Mouse (Mus musculus) embryo, embryonic 9.5 days (tissue): ENCODE measurements around the gene Krtap4-1.

Experiments
- DNase-seq: peaks from one replicate; pipeline ENCODE4 v3.0.0-alpha.2; 2017; ENCODE audit errors: extremely low spot score

Gene Krtap4-1

GRCm38 (mm10) chr11:99585096-99585495 is 42.9 kb downstream of the Krtap4-1 start:
- no peak for DNase-seq

GRCm38 (mm10) chr11:99583245-99583704 is 44.8 kb downstream of the Krtap4-1 start, which contains the start of gene Krtap1-4:
Gene Krtap1-4, minus strand, starts transcription at chr11:99583654.
- no peak for DNase-seq

DNA sequence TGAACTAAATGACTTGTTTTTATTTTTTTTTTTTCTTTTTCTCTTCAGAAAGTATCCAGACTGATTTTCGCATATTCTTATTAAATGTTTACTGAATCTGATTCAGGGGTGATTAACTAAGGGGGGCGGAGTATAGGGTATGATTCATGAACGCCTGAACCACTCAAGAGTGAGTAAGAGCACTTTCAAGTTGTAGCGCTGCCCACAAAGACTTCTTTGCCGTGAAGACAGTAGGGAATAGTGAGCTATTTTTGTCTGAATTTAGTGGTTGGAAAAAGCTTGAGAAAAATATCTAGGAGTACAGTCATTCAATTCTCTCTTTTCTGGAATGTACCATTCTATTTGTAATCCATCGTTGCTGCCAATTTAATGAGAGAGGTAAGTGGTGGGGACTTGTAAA is 46.5 kb downstream of the Krtap4-1 start:
- no peak for DNase-seq

GRCm38 (mm10) chr11:99581051-99581450 is 47.0 kb downstream of the Krtap4-1 start:
- no peak for DNase-seq

GRCm38 (mm10) chr11:99580636-99581035 is 47.4 kb downstream of the Krtap4-1 start, which contains the start of gene Krtap1-5:
Gene Krtap1-5, minus strand, starts transcription at chr11:99581016.
- DNase-seq, result no peak
